Mouse (Mus musculus): ENCODE data around the gene Sugp2.

DNA sequence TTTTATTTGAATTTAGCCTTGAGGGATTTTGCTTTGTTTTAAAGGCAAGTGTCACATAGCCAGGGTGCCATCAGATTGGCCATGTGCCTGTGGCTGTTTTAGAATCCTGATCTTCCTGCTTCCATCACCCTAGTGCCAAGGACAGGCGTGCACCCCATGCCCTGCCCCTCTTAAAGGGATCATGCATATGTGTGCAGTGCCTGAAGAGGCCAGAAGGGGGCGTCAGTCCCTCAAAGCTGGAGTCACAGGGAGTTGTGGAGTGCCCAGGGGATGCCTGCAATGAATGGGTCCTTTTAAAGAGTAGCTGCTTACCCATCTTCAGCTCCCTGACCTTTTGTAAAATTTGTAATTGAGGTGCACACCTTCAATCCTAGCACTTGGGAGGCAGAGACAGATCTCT is 75.3 kb downstream of the Sugp2 start:
- peak; percentile 70 for TF ChIP-seq CTCF (IDR thresholded peaks at IDR 0.05)
- TF ChIP-seq EP300 (IDR thresholded peaks at IDR 0.05) = no peak
